Mouse (Mus musculus) neutrophil, adult 5-6 weeks (primary cell): ENCODE data around the gene H2-DMb2. TPM values are rescaled to one million over a fixed set of nuclear protein-coding genes. Genes with fewer than 3 reads are reported as not detected.

Experiments used
- ATAC-seq: fragments of 151-379, 151-347 bp; 2 replicates; pipeline ENCODE4 v1.8.0; 2017; ENCODE audit warnings: mild to moderate bottlenecking, moderate TSS enrichment; ENCODE audit not compliant: insufficient number of reproducible peaks, poor library complexity, low FRiP score, severe bottlenecking; ENCODE audit errors: extremely low read depth
- total RNA-seq: library from RNA; stranded (forward); fragments of 200-1000 nt; gene quantifications from 2 replicates; pipeline ENCODE4 v1.2.3, GENCODE M21; 2017

The H2-DMb2 gene
- total RNA-seq, 1 experiment from 2014 or later = 699 TPM

DNA sequence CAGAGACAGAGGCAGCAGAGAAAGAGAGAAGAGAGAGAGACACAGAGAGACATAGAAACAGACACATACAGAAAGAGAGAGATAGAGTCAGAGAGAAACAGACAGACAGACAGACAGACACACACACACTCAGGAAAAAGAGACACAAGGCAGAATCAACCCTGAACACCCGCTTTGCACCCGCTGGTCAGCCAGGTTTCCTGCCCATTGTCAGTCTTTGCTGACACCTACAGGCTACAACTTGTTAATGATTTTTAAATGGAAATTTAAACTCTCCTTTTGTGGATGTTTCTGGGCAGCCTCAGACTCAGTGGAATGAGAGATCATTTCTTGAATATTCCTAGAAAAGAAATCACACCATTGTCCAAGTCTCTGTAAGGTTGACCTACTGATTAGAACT, 26.2 kb downstream of the H2-DMb2 start:
- peak; percentile 57 for ATAC-seq

DNA sequence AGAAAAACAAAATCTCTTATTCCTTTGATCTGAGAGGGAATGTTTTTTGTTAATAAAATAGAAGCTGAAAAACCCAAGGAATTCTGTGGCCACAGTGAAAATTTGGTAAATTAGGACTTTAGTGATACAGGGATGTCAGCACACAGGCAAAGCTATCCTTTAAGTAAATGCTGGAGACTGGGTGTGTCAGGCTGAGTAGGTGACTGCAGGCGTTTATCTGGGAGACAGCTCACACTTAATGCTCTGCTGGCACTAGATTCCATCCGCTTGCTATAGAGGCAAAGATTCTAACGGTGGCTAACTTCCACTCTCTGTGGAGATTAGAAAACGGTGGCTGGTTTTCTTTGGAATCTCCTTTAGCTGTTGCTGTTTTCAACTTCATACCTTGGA, 27.4 kb downstream of the H2-DMb2 start:
- no peak for ATAC-seq

DNA sequence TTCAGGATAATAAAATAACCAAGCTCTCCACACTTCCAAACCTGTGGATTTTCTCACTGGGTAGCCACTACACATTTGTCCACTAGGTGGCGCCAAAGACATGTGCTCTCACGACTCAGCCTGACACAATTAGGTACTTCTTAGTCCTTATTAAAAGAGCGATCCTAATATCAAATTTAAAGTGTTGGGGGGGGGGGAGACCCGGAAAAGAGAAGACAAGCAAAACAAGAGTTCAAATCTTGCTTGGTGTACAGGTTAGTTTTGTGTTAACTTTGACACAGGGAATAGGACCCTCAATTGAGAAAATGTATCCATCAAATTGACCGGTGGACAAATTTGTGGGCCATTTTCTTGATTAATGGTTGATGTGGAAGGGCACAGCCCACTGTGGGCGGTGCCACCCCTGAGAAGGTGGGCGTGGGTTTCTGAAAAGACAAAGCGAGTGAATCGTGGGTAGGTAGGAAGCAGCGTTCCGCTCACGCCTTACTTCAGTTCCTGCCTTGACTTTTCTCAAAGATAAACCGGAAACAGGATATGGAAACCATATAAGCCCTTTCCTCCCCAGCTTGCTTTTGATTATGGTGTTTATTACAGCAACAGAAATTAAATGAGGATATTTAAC, 27.9 kb downstream of the H2-DMb2 start:
- ATAC-seq = peak; percentile 81

DNA sequence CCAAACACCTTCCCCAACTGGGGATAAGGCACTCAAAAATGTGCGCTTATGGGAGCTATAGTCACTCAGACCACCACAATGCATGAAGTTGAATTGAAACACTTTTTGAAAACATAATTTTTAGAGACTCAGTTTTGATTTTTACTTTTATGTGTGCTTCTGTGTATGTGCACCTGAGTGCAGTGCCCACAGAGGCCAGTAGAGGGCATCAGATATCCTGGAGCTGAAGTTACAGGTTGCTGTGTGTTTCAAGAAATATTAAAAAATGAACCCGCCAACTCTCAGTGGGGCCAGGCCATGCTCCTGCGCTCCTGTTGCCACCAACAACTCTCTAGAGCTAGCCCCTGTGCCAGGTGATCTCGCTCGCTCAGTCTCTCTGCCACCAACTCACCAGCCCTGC, 29.4 kb downstream of the H2-DMb2 start:
- ATAC-seq = no peak

DNA sequence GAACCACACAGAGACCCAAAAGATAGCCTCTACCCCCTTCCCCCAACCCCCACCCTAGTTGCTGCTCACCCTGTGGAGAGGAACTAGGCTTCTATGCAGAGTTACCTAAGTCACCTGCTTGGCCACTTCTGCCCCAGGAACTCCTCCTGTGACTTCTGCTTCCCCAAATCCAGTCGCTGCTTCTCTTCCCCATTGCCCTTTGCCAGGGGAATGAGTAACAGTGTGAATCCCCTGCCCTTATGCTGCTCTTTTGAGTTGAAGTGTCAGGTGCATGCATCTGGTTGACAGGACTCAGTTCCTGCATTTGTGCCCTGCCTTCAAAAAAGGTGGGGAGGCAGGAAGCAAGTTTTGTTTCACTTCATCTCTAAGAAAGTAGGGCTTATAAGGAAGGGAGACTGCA, 31.0 kb downstream of the H2-DMb2 start:
- peak; percentile 9; the same call in 1 of the 2 replicates for ATAC-seq

DNA sequence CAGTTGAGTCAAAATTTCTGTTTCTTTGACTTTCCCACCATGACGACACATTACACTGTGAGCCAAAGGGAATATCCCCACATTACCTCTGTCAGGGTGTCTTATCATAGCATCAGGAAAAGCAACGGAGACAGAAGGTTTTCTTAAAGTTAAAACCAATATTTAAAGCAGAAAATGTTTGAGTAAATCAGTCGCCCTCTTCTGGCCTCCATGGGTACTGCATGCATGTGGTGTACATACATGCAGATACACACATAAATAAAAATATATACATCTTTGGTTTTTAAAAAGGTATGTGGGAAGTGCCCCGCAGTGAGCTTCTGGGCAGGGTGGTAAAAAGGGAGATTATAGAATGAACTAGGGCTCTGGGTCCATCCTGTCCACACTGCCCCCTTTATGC, 34.1 kb downstream of the H2-DMb2 start:
- ATAC-seq = no peak

DNA sequence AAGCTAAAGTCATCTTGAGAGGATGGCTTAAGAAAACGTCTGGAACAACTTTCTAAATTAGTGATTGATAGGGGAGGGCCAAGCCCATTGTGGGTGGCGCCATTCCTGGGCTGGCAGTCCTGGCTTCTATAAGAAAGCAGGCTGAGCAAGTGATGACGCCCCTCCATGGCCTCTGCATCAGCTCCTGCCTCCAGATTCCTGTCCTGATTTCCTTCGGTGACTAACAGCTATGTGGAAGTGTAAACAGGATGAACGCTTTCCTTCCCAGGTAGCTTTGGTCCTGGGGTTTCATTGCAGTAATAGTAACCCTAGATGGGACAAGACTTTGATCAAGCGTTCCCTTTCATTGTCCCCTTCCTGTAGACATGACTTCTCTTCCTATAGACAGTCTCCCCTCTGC, 35.9 kb downstream of the H2-DMb2 start:
- no peak for ATAC-seq

DNA sequence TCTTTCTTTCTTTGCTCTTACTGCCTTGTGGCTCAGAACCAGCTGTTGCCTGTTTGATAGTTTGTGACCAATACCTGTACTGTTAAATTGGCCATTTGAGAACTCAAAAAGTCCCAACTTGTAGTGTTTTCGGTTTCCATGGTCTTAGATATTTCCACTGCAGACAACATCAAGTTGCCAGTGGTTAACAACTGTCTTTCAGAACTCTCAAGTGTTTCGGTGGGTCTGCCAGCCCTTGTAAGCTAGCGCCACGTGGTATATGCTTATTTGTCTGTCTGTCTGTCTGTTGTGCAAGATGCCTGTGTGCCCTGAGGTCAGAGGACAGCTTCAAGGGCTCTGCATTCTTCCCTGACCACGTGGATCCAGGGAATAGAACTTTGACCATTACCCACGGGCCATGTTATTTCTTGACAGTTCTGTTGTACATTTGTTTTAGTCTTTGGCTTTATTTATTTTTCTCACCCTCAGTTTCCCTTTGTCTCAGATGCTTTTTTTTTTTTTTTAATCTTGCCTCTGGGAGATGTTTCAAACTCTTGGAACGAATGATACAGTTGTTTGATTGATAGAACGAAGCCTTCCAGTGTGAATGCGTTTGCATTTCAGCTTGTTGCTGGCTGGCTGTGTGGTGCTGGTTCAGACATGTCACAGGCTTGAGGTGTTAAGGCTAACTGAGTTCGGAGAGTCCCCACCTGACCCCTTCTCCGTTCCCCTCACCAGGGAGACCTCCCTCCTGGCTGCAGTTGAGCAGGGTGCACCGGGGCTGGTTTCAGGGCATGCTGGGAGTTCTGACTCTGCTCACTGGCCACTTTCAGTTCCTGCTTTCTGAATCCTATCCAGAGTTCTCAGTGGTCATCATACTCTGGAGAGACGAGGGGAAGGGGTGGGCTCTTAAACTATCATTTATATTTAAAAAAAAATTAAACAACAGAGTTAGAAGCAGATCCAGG, 37.1 kb downstream of the H2-DMb2 start:
- no peak for ATAC-seq

DNA sequence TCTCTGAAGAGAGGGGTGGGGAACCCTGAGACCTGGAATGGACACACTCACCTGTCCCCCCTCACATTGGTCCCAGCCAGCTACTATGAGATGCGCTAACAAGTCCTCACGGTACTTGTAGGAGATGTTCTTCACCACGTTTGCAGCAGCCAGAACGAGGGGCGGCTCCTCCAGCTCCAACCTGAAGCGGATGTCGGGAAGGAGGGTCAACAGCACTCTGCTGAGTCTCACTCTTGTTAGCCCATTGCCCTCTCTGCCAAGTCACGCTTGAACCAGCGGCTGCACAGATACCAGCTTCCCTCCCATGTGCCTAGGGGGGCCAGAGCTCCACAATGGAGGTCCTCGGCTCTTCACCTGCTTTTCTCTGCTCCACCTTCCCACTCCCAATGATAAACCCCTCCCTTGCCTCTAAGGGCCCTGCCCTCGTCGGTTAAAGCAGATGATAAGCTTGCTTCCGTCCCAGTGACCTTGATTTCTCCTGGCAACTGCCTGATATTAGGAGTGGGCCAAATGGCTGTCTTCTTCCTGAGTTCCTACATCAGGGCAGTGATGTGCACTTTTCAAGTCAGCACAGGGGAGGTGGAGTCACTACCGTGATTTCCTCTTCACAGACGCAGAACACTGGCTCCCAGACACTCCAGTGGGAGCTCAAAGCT, 40.6 kb downstream of the H2-DMb2 start:
- no peak for ATAC-seq

DNA sequence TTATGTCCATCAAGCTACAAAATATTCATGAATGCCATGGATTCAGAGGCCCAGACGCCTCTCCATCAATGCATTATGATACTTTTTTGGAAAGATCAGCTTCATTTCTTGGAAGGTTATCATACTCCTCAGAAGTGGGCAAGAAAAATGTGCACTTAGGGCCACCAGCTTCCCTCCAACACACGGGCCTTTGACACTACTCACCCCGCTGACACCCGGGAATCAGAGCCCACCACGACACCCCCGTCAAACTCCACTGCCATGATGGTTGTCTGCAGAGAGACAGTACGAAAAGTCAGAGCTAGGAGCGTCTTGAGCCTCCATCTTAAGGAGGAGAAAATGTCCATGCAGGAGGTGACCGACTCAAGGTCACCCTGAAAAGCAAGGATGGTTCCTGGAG, 42.4 kb downstream of the H2-DMb2 start:
- no peak for ATAC-seq

DNA sequence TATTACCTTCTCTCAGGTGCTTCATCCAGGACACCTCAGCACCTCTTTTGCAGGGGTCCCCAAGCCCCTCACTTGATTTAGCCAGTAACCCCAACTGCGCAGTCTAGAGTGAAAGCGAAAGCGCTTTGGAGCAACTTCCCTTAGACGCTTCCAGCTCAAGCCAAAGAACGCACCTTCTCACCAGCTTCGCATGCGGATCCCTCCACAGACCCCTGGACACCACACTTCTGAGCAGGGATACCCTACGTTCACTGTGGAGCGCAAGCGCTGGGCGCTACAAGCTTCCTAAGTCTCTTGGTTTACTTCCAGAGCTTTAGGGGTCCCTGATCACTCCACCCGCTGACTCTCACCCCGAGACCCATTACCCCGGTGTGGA, 43.8 kb downstream of the H2-DMb2 start:
- peak; percentile 21; the same call in 1 of the 2 replicates for ATAC-seq

DNA sequence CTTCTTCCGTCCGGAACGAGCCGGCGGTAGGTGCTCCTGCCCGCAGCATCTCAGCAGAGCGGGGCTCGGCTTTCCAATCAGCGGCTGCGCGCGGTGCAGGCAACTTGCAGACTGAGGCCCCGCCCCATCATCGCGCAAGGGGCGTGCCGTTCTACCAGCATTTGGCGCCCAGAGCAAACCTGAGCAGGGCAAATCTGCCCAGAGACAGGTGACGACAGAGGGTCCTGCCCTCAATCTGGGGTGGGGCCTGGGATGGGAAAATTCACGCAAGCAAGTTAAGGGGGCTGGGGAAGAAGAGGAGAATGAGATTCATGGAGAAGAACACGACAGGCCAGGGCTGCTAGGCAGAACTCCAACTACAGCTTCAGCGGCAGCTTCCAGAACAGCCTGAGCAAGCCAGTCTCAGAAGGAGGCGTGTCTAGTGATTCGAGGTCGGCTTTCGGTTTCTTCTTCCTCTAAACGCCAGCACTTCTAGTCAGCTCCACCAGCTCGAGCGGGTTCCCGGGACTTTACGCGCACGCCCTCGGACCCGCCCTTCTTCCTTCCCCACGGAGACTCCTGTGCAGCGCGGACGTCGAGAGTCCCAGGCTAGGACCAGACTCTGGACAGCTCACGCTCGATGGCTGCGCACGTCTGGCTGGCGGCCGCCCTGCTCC, 44.3 kb downstream of the H2-DMb2 start, which contains the start of the genes Tap1 and Psmb9:
Tap1 (plus strand) TSS at position 293 of the 656 bp plus-strand sequence.
Psmb9 (minus strand) TSS at position 504 of the 656 bp plus-strand sequence.
- ATAC-seq = peak; percentile 81

DNA sequence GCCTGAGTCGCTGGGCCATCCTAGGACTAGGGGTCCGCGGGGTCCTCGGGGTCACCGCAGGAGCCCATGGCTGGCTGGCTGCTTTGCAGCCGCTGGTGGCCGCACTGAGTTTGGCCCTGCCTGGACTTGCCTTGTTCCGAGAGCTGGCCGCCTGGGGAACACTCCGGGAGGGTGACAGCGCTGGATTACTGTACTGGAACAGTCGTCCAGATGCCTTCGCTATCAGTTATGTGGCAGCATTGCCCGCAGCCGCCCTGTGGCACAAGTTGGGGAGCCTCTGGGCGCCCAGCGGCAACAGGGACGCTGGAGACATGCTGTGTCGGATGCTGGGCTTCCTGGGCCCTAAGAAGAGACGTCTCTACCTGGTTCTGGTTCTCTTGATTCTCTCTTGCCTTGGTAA, 44.9 kb downstream of the H2-DMb2 start:
- no peak for ATAC-seq

DNA sequence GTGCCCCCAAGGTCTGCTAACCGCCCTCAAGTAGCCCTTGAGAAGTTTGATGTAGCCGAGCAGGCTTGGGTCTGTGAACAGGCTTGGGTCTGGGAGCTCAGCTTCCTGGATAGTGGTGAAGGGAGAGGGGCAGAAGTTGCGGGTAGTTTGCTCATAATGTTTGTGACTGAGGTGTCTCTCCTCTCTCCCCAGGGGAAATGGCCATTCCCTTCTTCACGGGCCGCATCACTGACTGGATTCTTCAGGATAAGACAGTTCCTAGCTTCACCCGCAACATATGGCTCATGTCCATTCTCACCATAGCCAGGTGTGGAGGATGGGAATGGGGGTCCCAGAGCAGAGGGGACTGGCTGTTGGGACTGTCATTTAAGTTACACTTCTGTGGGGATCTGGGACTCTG, 45.9 kb downstream of the H2-DMb2 start:
- ATAC-seq = no peak

DNA sequence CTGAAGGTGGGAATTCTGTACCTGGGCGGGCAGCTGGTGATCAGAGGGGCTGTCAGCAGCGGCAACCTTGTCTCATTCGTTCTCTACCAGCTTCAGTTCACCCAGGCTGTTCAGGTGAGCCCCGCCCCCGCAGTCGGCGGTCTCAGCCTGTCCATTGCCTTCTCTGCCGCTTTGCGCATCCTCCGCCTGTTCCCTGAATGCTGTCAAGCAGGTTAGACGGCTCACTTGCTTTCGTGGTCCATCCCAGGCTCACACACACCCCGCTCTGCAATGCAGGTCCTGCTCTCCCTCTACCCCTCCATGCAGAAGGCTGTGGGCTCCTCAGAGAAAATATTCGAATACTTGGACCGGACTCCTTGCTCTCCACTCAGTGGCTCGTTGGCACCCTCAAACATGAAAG, 49.7 kb downstream of the H2-DMb2 start:
- ATAC-seq = no peak

DNA sequence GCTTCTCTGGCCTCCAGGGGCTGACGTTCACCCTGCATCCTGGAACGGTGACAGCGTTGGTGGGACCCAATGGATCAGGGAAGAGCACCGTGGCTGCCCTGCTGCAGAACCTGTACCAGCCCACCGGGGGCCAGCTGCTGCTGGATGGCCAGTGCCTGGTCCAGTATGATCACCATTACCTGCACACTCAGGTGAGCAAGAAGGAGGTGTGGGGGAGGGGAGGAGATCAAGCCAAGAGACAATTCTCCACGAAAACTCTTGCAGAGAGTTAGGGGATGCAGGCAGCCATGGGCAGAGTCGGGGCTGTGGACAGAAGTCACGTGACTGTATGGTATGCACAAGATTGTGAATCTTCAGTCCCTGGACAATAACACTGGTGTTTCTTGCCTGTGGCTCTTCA, 50.4 kb downstream of the H2-DMb2 start:
- no peak for ATAC-seq

DNA sequence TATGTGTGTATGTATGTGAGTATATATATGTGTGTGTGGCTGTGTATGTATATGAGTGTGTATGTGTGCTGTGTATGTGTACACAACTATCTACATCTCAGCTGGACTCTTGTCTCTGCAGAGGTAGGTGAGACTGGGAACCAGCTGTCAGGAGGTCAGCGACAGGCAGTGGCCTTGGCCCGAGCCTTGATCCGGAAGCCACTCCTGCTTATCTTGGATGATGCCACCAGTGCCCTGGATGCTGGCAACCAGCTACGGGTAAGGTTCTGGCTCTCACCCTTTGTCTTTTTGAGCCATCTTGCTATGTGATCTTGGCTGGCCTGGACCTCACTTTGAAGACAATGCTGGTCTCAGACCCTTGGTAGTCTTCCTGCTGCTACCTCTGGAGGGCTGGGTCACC, 51.6 kb downstream of the H2-DMb2 start:
- no peak for ATAC-seq

DNA sequence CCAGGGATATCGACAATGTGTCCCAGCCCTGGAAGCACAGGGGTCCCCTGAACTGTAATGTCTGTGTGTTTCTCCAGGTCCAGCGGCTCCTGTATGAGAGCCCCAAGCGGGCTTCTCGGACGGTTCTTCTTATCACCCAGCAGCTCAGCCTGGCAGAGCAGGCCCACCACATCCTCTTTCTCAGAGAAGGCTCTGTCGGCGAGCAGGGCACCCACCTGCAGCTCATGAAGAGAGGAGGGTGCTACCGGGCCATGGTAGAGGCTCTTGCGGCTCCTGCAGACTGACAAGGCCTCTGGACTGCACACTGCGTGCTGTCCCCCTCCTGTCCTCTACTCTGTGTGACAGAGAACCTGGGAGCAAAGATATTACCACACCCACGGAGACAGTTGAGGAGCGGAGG, 53.4 kb downstream of the H2-DMb2 start:
- ATAC-seq = peak; percentile 61
